Mouse (Mus musculus) forebrain, embryonic 14.5 days (tissue): ENCODE measurements around the gene Olfr109. TPM values are rescaled to one million over a fixed set of nuclear protein-coding genes. Genes with fewer than 3 reads are reported as not detected.

Experiments used
- ATAC-seq: fragments of 200-750 bp; cut with Nextera tagmentation; 2 replicates; pipeline ENCODE4 v1.8.0; 2017; ENCODE audit warnings: mild to moderate bottlenecking, moderate library complexity
- DNase-seq: peaks from one replicate; pipeline ENCODE4 v3.0.0-alpha.2; 2015; ENCODE audit warnings: low spot score
- H3K27ac ChIP-seq: fragments of 300-500 bp; sonication (generic); 2 replicates; pipeline ENCODE4 v1.5.1; 2014; ENCODE audit warnings: low read depth, mild to moderate bottlenecking, control low read depth, low read length, moderate library complexity
- H3K27me3 ChIP-seq: fragments of 300-500 bp; sonication (generic); replicated peaks from 2 replicates; pipeline ENCODE4 v1.6.1; 2014; ENCODE audit warnings: low read length, control low read depth, mixed read lengths; ENCODE audit not compliant: control insufficient read depth, insufficient read depth
- H3K36me3 ChIP-seq: fragments of 300-500 bp; sonication (generic); 2 replicates; pipeline ENCODE4 v1.6.1; 2014; ENCODE audit warnings: low read length, control low read depth; ENCODE audit not compliant: control insufficient read depth, insufficient read depth
- H3K4me1 ChIP-seq: fragments of 300-500 bp; sonication (generic); 2 replicates; pipeline ENCODE4 v1.6.1; 2014; ENCODE audit warnings: antibody characterized with exemption, low read length, control low read depth; ENCODE audit not compliant: control insufficient read depth, insufficient read depth
- H3K4me2 ChIP-seq: fragments of 300-500 bp; sonication (generic); 2 replicates; pipeline ENCODE4 v1.6.1; 2014; ENCODE audit warnings: mild to moderate bottlenecking, control low read depth, low read length
- H3K4me3 ChIP-seq: fragments of 300-500 bp; sonication (generic); 2 replicates; pipeline ENCODE4 v1.5.1; 2014; ENCODE audit warnings: low read depth, low read length, control low read depth
- H3K9ac ChIP-seq: fragments of 300-500 bp; sonication (generic); 2 replicates; pipeline ENCODE4 v1.6.1; 2014; ENCODE audit warnings: mild to moderate bottlenecking, low read length, control low read depth, moderate library complexity
- H3K9me3 ChIP-seq: fragments of 300-500 bp; sonication (generic); replicated peaks from 2 replicates; pipeline ENCODE4 v1.6.1; 2016; ENCODE audit warnings: low read length, control low read depth, mixed read lengths; ENCODE audit not compliant: control insufficient read depth
- WGBS: fragments of 180-500 bp; shearing (Covaris S2); extraction: QIAGEN DNeasy Blood & Tissue Kit; methylation state at CpG from one replicate; pipeline ENCODE4 v1.1.7; 2014; 5-methylcytosine and 5-hydroxymethylcytosine counted together
- polyA plus RNA-seq: library from polyadenylated mRNA; unstranded; fragments of >200 nt; fragmentation: Nextera tagmentation; extraction: Ambion mirVana; gene quantifications from 2 replicates; pipeline ENCODE4 v1.2.1, GENCODE M21; 2014

The Olfr109 gene
- not detected in 2 replicates for polyA plus RNA-seq

- no peak for ATAC-seq
- no peak within 1 kb of the TSS for H3K9ac ChIP-seq
- H3K4me1 ChIP-seq, result no peaks in the 10 kb centered on the region
- H3K9me3 ChIP-seq, result no peaks in the 10 kb centered on the region
- H3K27me3 ChIP-seq, result no peaks in the 10 kb centered on the region
- no peak within 1 kb of the TSS for H3K4me2 ChIP-seq
- no peaks in the 10 kb centered on the region for H3K36me3 ChIP-seq
- H3K27ac ChIP-seq, result no peak within 1 kb of the TSS
- no peak within 1 kb of the TSS for H3K4me3 ChIP-seq
- DNase-seq, result no peak
- 92% methylated on average over 1 of the region's 1 CpGs for WGBS
Measured at GRCm38 (mm10) chr17:37458616-37459015, at the start of gene Olfr109. Gene Olfr109, plus strand, starts transcription at chr17:37458916.

- Histone ChIP-seq H3K36me3 (no peaks in the 10 kb centered on the region), H3K9ac (no peak overlapping the region), H3K4me2 (no peak overlapping the region), H3K4me1 (no peaks in the 10 kb centered on the region), H3K9me3 (no peaks in the 10 kb centered on the region), H3K27ac (no peak overlapping the region), H3K27me3 (no peaks in the 10 kb centered on the region), H3K4me3 (no peak overlapping the region)
- ATAC-seq, result no peak
- DNase-seq, result no peak
Measured at GRCm38 (mm10) chr17:37413380-37413779, 45.3 kb upstream of the Olfr109 start.

DNA sequence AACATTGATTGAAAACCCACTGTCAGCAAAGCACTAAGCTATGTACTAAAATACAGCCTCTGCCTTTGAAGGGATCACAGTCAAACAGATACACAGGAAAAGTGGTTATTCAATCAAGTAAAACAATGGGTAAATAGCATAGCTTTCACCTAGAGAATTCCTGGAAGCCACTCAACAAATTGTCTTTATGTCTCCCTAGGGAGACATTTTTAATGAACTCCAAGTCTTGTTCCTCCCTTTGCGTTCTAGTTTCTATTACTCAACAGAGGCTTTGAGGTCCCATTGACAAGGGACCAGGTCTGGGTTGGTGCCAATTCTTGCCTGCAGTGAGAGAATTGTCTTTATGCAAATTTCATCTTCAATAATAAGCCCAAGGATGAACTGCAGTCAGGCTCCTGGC is 13.5 kb upstream of the Olfr109 start, which contains the start of gene Olfr108:
Olfr108 (plus strand) TSS at position 301 of the 400 bp plus-strand sequence.
- H3K4me1 ChIP-seq, result no peaks in the 10 kb centered on the region
- 69% methylated on average over 1 of the region's 1 CpGs for WGBS
- no peak within 1 kb of the TSS for H3K9ac ChIP-seq
- no peak within 1 kb of the TSS for H3K4me2 ChIP-seq
- H3K36me3 ChIP-seq, result no peaks in the 10 kb centered on the region
- DNase-seq, result no peak
- H3K27me3 ChIP-seq, result no peaks in the 10 kb centered on the region
- H3K27ac ChIP-seq, result no peak within 1 kb of the TSS
- ATAC-seq, result no peak
- H3K9me3 ChIP-seq, result no peaks in the 10 kb centered on the region
- H3K4me3 ChIP-seq, result no peak within 1 kb of the TSS

DNA sequence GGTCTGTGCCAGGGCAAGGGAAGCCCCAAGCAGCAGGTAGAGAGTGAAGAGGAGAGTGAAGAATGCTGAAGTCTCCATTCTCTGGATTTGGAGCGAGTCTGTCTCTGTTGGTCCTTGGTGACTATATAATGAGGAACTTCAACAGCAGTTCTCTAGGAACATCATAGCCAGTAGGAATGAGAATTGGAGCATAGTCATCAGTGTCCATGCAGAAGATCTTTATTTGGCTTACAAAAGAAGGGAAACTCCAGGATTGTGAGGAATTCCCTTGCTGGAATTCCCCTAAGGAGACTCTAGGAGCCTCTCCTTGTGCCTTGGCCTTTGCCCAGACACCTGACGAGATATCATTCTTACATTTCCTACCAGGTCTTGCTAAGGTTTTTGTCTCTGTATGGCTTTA is 24.7 kb downstream of the Olfr109 start, which contains the start of gene H2-M2:
H2-M2 (minus strand) TSS at position 101 of the 400 bp plus-strand sequence.
- H3K4me3 ChIP-seq, result no peak within 1 kb of the TSS
- ATAC-seq (no peak), DNase-seq (no peak)
- 82% methylated on average over 2 of the region's 2 CpGs for WGBS
- no peak within 1 kb of the TSS for H3K4me2 ChIP-seq
- H3K36me3 ChIP-seq, result no peaks in the 10 kb centered on the region
- no peak within 1 kb of the TSS for H3K27ac ChIP-seq
- no peak within 1 kb of the TSS for H3K9ac ChIP-seq
- H3K27me3 ChIP-seq, result no peaks in the 10 kb centered on the region
- 0 out of 2 replicates have a peak, but pooled peaks cover 2% of the 10 kb centered on the region for H3K9me3 ChIP-seq
- H3K4me1 ChIP-seq, result no peaks in the 10 kb centered on the region

DNA sequence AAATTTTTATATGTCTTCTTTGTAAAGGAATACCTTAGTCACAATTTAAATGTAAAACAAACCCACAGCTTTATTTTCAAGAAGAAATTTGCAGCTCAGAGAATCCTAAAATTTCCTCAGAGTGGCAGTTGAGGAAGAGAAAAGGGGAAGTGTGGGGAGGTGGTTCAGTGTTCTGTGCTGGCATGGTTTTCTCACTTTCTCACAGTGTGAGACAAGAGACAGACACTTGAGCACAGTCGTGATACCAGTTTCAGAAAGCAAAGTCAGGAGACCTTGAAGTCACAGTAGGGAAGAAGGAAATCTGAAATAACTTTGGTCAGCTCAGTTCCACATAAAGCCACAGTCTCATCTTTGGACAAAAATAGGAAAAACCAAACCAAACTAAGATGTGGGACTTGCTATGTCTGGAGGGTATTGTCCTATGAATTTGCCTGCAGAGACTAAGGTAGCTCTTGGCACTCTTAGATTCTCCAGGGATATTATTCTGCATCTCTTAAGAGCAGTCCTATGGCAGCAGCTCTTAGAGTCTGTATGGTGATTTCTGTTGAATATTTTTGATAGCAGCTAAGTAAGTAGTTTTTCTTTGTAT is 33.3 kb downstream of the Olfr109 start, which contains the start of gene Olfr110:
Olfr110 (plus strand) TSS at position 539 of the 589 bp plus-strand sequence.
- WGBS, result 69% methylated on average over 1 of the region's 1 CpGs
- Histone ChIP-seq H3K9me3 (no peaks in the 10 kb centered on the region), H3K4me2 (no peak within 1 kb of the TSS), H3K4me3 (no peak within 1 kb of the TSS), H3K36me3 (no peaks in the 10 kb centered on the region), H3K27ac (no peak within 1 kb of the TSS), H3K27me3 (no peaks in the 10 kb centered on the region), H3K4me1 (no peaks in the 10 kb centered on the region), H3K9ac (no peak within 1 kb of the TSS)
- no peak for ATAC-seq
- no peak for DNase-seq

GRCm38 (mm10) chr17:37507730-37508129 is 49.0 kb downstream of the Olfr109 start, which contains the start of gene Olfr111:
Gene Olfr111, plus strand, starts transcription at chr17:37508030.
- H3K9me3 ChIP-seq, result no peaks in the 10 kb centered on the region
- no peaks in the 10 kb centered on the region for H3K36me3 ChIP-seq
- WGBS, result 93% methylated on average over 4 of the region's 4 CpGs
- H3K4me2 ChIP-seq, result no peak within 1 kb of the TSS
- H3K9ac ChIP-seq, result no peak within 1 kb of the TSS
- H3K27ac ChIP-seq, result no peak within 1 kb of the TSS
- H3K4me1 ChIP-seq, result no peaks in the 10 kb centered on the region
- ATAC-seq (no peak), DNase-seq (no peak)
- H3K4me3 ChIP-seq, result no peak within 1 kb of the TSS
- H3K27me3 ChIP-seq, result no peaks in the 10 kb centered on the region

Other genes with a start within 250 kb of the Olfr109 start
- gene Olfr95, start 245.8 kb upstream of the Olfr109 start, polyA plus RNA-seq, result not detected in 2 replicates
- gene Olfr96, start 238.8 kb upstream of the Olfr109 start, polyA plus RNA-seq, result not detected in 2 replicates
- not detected in 2 replicates for gene Olfr97, start 221.6 kb upstream of the Olfr109 start, polyA plus RNA-seq
- not detected in 2 replicates for gene Olfr98, start 195.2 kb upstream of the Olfr109 start, polyA plus RNA-seq
- 1.1 and 1.2 TPM in 2 replicates for gene H2-M3, start 188.7 kb upstream of the Olfr109 start, polyA plus RNA-seq
- gene Olfr99, start 175.5 kb upstream of the Olfr109 start, polyA plus RNA-seq, result not detected in 2 replicates
- gene Olfr101, start 154.6 kb upstream of the Olfr109 start, polyA plus RNA-seq, result not detected in 2 replicates
- not detected in 2 replicates for gene Olfr102, start 141.9 kb upstream of the Olfr109 start, polyA plus RNA-seq
- gene Olfr103, start 119.2 kb upstream of the Olfr109 start, polyA plus RNA-seq, result not detected in 2 replicates
- not detected in 2 replicates for gene Olfr104-ps, start 99.3 kb upstream of the Olfr109 start, polyA plus RNA-seq
- gene Olfr105-ps, start 79.9 kb upstream of the Olfr109 start, polyA plus RNA-seq, result not detected in 2 replicates
- not detected in 2 replicates for gene Olfr106-ps, start 68.5 kb upstream of the Olfr109 start, polyA plus RNA-seq
- gene Olfr107, start 59.7 kb upstream of the Olfr109 start, polyA plus RNA-seq, result not detected in 2 replicates
- not detected in 2 replicates for gene Olfr108, start 13.4 kb upstream of the Olfr109 start, polyA plus RNA-seq
- gene H2-M2, start 24.6 kb downstream of the Olfr109 start, polyA plus RNA-seq, result not detected in 2 replicates
- not detected in 2 replicates for gene Olfr110, start 33.6 kb downstream of the Olfr109 start, polyA plus RNA-seq
- gene Olfr111, start 49.1 kb downstream of the Olfr109 start, polyA plus RNA-seq, result not detected in 2 replicates
- not detected in 2 replicates for gene Olfr112, start 110.5 kb downstream of the Olfr109 start, polyA plus RNA-seq
- not detected in 2 replicates for gene Olfr113, start 118.7 kb downstream of the Olfr109 start, polyA plus RNA-seq
- gene Olfr114, start 133.8 kb downstream of the Olfr109 start, polyA plus RNA-seq, result not detected in 2 replicates
- not detected in 2 replicates for gene Olfr115, start 168.2 kb downstream of the Olfr109 start, polyA plus RNA-seq
- not detected in 2 replicates for gene Olfr116, start 168.3 kb downstream of the Olfr109 start, polyA plus RNA-seq
- gene Olfr117, start 204.9 kb downstream of the Olfr109 start, polyA plus RNA-seq, result not detected in 2 replicates
- not detected in 2 replicates for gene Olfr118, start 208.1 kb downstream of the Olfr109 start, polyA plus RNA-seq
- not detected in 2 replicates for gene Olfr119, start 237.6 kb downstream of the Olfr109 start, polyA plus RNA-seq